Mouse (Mus musculus): ENCODE data around the gene Dctpp1. TPM values are rescaled to one million over a fixed set of nuclear protein-coding genes. Genes with fewer than 3 reads are reported as not detected.

The Dctpp1 gene
- polyA plus RNA-seq, 1 experiment from 2014 or later = 162 TPM

DNA sequence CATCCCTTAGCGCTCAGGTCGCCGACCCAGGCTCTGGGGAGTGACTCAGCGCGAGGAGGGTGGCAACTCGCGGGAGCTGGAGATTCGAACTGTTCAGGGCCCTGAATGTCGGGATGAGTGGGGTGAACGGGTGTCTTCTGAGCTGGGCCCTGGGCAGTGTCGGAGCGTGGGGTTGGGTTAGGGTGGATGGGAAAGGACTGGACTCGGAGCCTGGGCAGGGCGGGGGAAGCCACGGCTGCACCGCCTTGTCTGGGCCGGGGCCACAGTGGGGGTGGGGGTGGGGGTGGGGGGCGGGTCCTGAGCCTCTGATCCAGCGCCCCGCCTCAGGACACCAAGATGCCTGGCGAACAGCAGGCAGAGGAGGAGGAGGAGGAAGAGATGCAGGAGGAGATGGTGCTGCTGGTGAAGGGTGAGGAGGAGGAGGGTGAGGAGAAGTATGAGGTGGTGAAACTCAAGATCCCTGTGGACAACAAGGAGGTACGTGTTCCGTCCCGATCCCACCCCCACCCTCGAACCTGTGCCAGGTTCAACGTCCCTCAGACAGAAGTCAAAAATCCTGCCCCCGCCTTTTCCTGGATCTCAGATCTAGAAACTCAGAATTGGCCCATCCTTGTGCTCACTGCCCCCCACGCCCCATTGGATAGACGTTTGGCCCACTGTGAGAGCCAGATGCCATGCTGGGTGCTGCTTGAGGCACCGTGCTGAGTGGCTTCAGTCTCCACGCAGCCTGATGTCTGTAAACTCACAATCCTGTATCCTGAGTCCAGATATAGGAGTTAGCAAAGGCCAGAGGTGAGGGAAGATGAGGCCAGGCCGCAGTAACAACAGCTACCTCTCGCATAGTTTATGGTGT lies 15.6 kb downstream of the Dctpp1 start:
- Histone ChIP-seq H3K4me3 (peak overlapping the region; percentile 83), H3K4me2 (peak overlapping the region; percentile 93), H3K9me3 (replicated peaks) (no peaks in the 10 kb centered on the region), H3K4me1 (replicated peaks) (peaks cover 24% of the 10 kb centered on the region), H3K36me3 (peaks cover 24% of the 10 kb centered on the region), H3K27ac (ENCODE audit: poor library complexity, severe bottlenecking) (peak overlapping the region; percentile 92), H3K27me3 (replicated peaks) (no peaks in the 10 kb centered on the region), H3K9ac (peak overlapping the region; percentile 91)
- peak; percentile 67 for ATAC-seq (ENCODE audit: insufficient number of reproducible peaks, low FRiP score)
- WGBS = 12% methylated on average over 30 of the region's 33 CpGs

DNA sequence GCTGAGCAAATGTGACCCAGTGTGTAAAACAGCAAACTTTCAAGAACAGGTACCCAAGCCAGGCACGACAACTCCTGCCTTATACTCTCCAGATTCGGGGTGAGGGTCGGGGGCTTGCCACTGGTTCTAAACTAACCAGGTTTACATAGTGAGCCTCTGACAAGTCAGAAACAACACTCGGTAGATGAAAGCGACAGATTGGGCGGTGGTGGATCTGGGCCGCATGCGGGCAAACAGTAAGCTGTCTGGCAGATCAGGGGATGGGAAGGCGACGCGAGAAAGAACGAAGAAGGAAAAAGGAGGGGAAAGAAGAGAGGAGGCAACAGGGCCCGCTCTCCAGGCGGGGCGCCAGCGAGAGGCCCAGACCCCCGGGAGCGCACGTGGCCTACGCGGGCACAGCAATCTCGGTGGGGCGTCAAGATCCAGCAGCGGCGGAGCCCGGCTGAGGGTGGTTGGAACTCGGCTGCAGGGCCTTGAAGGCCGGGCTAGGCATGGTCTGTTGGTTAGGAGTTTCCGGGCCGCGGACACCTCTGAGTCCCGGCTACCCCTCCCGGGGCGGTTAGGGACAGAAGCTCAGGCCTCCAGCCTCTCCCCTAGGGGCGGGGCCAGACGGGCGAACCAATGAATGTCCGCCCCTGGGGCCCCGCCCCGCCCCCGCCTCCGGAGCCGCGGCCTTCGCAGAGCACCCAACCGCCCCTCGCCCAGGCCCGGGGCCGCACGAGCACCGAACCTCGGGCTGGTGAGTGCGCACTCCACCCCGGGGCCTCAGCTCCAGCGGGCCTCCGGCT lies 16.4 kb downstream of the Dctpp1 start, which contains the start of gene Zfp771:
Zfp771 (plus strand) TSS at position 405 of the 788 bp plus-strand sequence.
- Histone ChIP-seq H3K27me3 (replicated peaks) (no peaks in the 10 kb centered on the region), H3K4me1 (replicated peaks) (peaks cover 24% of the 10 kb centered on the region), H3K9me3 (replicated peaks) (no peaks in the 10 kb centered on the region), H3K9ac (peak within 1 kb of the TSS; percentile 91), H3K4me2 (peak within 1 kb of the TSS; percentile 93), H3K36me3 (peaks cover 17% of the 10 kb centered on the region), H3K4me3 (peak within 1 kb of the TSS; percentile 83), H3K27ac (ENCODE audit: poor library complexity, severe bottlenecking) (peak within 1 kb of the TSS; percentile 92)
- peak; percentile 97 for ATAC-seq (ENCODE audit: insufficient number of reproducible peaks, low FRiP score)
- WGBS = under 1% methylated on average over 53 of the region's 56 CpGs

- peak overlapping the region; percentile 83; the same call in 1 of the 2 replicates for H3K4me3 ChIP-seq
- H3K4me1 ChIP-seq (replicated peaks) = peaks cover 24% of the 10 kb centered on the region
- WGBS = 32% methylated on average over 2 of the region's 2 CpGs
- H3K4me2 ChIP-seq = peak overlapping the region; percentile 93
- no peaks in the 10 kb centered on the region for H3K27me3 ChIP-seq (replicated peaks)
- H3K9ac ChIP-seq = peak overlapping the region; percentile 91
- ATAC-seq (ENCODE audit: insufficient number of reproducible peaks, low FRiP score) = no peak
- peak overlapping the region; percentile 92 for H3K27ac ChIP-seq (ENCODE audit: poor library complexity, severe bottlenecking)
- no peaks in the 10 kb centered on the region for H3K9me3 ChIP-seq (replicated peaks)
- H3K36me3 ChIP-seq = peaks cover 23% of the 10 kb centered on the region
These were observed 17.1 kb downstream of the Dctpp1 start for GRCm38 (mm10) chr7:127243361-127243867.

GRCm38 (mm10) chr7:127234777-127235176 lies 25.7 kb downstream of the Dctpp1 start:
- Histone ChIP-seq H3K36me3 (peaks cover 57% of the 10 kb centered on the region), H3K27me3 (replicated peaks) (no peaks in the 10 kb centered on the region), H3K4me1 (replicated peaks) (peaks cover 27% of the 10 kb centered on the region), H3K9me3 (replicated peaks) (no peaks in the 10 kb centered on the region), H3K9ac (peak overlapping the region; percentile 51; the same call in 1 of the 2 replicates), H3K4me3 (no peak overlapping the region), H3K4me2 (0 out of 2 replicates have a peak overlapping the region, but pooled peaks have one; percentile 4), H3K27ac (ENCODE audit: poor library complexity, severe bottlenecking) (no peak overlapping the region)
- ATAC-seq (ENCODE audit: insufficient number of reproducible peaks, low FRiP score) = no peak
- WGBS = 94% methylated on average over 2 of the region's 2 CpGs

GRCm38 (mm10) chr7:127233765-127234164 lies 26.7 kb downstream of the Dctpp1 start:
- Histone ChIP-seq H3K4me1 (replicated peaks) (peaks cover 32% of the 10 kb centered on the region), H3K4me3 (peak overlapping the region; percentile 71), H3K4me2 (peak overlapping the region; percentile 76), H3K27me3 (replicated peaks) (no peaks in the 10 kb centered on the region), H3K36me3 (peaks cover 60% of the 10 kb centered on the region), H3K27ac (ENCODE audit: poor library complexity, severe bottlenecking) (peak overlapping the region; percentile 97; the same call in 1 of the 2 replicates), H3K9me3 (replicated peaks) (no peaks in the 10 kb centered on the region), H3K9ac (peak overlapping the region; percentile 90)
- ATAC-seq (ENCODE audit: insufficient number of reproducible peaks, low FRiP score) = no peak
- WGBS = 2% methylated on average over 9 of the region's 9 CpGs

GRCm38 (mm10) chr7:127233368-127233749 lies 27.1 kb downstream of the Dctpp1 start:
- H3K27me3 ChIP-seq (replicated peaks) = no peaks in the 10 kb centered on the region
- peak overlapping the region; percentile 76 for H3K4me2 ChIP-seq
- under 1% methylated on average over 27 of the region's 27 CpGs for WGBS
- peaks cover 55% of the 10 kb centered on the region for H3K36me3 ChIP-seq
- no peaks in the 10 kb centered on the region for H3K9me3 ChIP-seq (replicated peaks)
- peak overlapping the region; percentile 97 for H3K27ac ChIP-seq (ENCODE audit: poor library complexity, severe bottlenecking)
- H3K4me1 ChIP-seq (replicated peaks) = peaks cover 32% of the 10 kb centered on the region
- ATAC-seq (ENCODE audit: insufficient number of reproducible peaks, low FRiP score) = peak; percentile 52
- peak overlapping the region; percentile 90 for H3K9ac ChIP-seq
- H3K4me3 ChIP-seq = peak overlapping the region; percentile 71

DNA sequence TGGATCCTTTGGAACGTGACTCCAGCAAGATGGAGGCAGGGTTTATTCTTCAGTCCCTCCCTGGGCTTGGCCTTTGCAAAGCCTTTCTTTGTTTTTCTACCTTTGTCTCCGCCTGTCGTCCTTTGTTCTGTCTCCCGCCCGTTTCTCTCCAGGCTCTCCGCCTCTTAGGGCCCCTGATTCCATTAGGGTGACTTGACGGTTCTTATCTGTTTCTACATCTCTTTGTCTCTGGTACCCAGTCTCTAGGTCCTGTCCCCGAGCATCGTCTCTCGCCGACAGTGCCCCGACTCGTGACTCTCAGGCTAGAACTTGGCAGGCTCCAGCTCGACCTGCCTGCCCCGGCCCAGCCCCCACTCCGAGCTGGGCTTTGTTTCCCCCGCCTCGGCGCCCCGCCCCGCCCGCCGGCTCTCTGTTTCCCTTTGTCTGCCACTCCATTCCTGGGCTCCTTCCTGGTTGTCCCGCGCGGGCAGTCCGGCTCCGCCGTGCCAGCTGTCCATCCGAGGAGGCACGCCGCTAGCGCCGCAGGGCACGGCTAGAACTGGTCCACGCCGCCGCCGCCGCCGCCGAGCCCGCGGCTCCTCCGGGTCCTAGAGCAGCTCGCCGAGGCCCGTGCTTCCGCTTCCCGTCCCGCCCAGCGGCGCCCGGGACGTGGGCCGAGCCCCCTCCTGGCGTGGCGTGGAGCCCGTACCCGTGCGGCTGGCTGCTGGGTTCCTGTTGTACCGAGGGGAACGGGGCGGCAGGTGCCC lies 27.7 kb downstream of the Dctpp1 start, which contains the start of the genes Zfp553 and Sept1:
Zfp553 (plus strand) TSS at position 440 of the 746 bp plus-strand sequence.
Sept1 (minus strand) TSS at position 509 of the 746 bp plus-strand sequence.
- peak within 1 kb of the TSS; percentile 71 for H3K4me3 ChIP-seq
- peaks cover 50% of the 10 kb centered on the region for H3K36me3 ChIP-seq

DNA sequence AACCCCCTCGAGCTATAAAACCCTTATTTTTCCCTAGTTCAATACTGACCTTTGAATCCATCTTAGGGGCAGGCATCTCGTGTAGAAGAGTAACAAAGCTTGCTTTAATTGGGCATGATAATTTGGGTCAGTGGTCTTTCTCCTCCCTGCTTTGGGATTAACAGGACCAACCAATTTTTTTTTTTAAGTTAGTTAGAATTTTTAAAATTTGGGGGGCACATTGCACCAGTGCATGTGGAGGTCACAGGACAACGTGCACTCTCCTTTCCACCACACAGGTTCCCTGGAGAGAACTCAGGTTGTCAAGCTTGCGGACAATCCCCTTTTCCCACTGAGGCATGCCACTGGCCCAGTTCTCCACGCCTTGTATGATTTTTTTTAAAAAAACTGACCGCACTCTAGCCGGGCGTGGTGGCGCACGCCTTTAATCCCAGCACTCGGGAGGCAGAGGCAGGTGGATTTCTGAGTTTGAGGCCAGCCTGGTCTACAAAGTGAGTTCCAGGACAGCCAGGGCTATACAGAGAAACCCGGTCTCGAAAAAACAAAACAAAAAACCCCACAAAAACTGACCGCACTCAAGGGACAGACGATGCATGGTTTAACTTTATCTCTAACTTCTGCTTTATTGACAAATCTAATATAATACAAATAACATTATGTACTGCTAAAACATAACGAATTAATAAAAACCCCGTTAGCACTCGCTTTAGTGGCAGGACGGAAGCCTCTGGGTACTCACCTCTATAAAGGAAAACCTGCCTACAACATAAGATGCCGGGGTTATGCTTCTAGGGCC lies 28.5 kb downstream of the Dctpp1 start:
- peaks cover 42% of the 10 kb centered on the region for H3K36me3 ChIP-seq
- WGBS = 8% methylated on average over 20 of the region's 20 CpGs

More for the DNA sequence above, 27.7 kb downstream of the Dctpp1 start, which contains the start of the genes Zfp553 and Sept1:
- Histone ChIP-seq H3K4me1 (replicated peaks) (peaks cover 32% of the 10 kb centered on the region), H3K9me3 (replicated peaks) (no peaks in the 10 kb centered on the region), H3K27me3 (replicated peaks) (no peaks in the 10 kb centered on the region), H3K4me2 (peak within 1 kb of the TSS; percentile 76), H3K9ac (peak within 1 kb of the TSS; percentile 90), H3K27ac (ENCODE audit: poor library complexity, severe bottlenecking) (peak within 1 kb of the TSS; percentile 97)
- peak; percentile 88 for ATAC-seq (ENCODE audit: insufficient number of reproducible peaks, low FRiP score)
- under 1% methylated on average over 64 of the region's 64 CpGs for WGBS

DNA sequence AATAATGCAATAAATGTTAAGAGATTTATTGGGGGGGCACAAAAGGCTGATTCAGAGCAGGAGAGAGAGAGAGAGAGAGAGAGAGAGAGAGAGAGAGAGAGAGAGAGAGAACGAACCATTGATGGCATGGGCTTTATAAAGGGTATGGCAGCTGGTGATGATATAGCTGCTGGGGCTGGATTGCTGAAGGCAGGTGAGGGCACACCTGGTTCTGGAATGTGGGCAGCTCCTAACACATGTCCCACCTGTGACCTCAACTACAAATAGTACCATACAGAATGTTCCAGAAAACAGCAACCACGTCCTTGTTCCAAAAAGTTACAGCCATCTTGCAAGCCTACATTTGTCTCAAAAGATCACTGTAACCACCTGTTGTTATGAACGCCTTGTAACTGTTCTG lies 29.1 kb downstream of the Dctpp1 start:
- H3K27ac ChIP-seq (ENCODE audit: poor library complexity, severe bottlenecking) = peak overlapping the region; percentile 97; the same call in 1 of the 2 replicates
- WGBS = 71% methylated on average over 3 of the region's 3 CpGs

More for the DNA sequence above, 28.5 kb downstream of the Dctpp1 start:
- H3K4me1 ChIP-seq (replicated peaks) = peaks cover 32% of the 10 kb centered on the region
- ATAC-seq (ENCODE audit: insufficient number of reproducible peaks, low FRiP score) = no peak
- H3K4me2 ChIP-seq = peak overlapping the region; percentile 76
- H3K9ac ChIP-seq = peak overlapping the region; percentile 90
- no peaks in the 10 kb centered on the region for H3K9me3 ChIP-seq (replicated peaks)
- H3K27me3 ChIP-seq (replicated peaks) = no peaks in the 10 kb centered on the region
- H3K4me3 ChIP-seq = peak overlapping the region; percentile 71
- H3K27ac ChIP-seq (ENCODE audit: poor library complexity, severe bottlenecking) = peak overlapping the region; percentile 97

More for the DNA sequence above, 29.1 kb downstream of the Dctpp1 start:
- Histone ChIP-seq H3K4me2 (peak overlapping the region; percentile 76), H3K9ac (peak overlapping the region; percentile 90), H3K9me3 (replicated peaks) (no peaks in the 10 kb centered on the region), H3K4me1 (replicated peaks) (peaks cover 32% of the 10 kb centered on the region), H3K27me3 (replicated peaks) (no peaks in the 10 kb centered on the region), H3K36me3 (peaks cover 36% of the 10 kb centered on the region), H3K4me3 (peak overlapping the region; percentile 71)
- no peak for ATAC-seq (ENCODE audit: insufficient number of reproducible peaks, low FRiP score)
